Mouse (Mus musculus) granulocyte monocyte progenitor cell, adult 5-6 weeks (primary cell): Measurements from ENCODE around the gene Fsd2. TPM values are rescaled to one million over a fixed set of nuclear protein-coding genes. Genes with fewer than 3 reads are reported as not detected.

Experiments used
- ATAC-seq: replicated peaks from 2 replicates; pipeline ENCODE4 v1.8.0; 2016; ENCODE audit warnings: mild to moderate bottlenecking, moderate TSS enrichment, inconsistent platforms; ENCODE audit not compliant: poor library complexity, severe bottlenecking
- total RNA-seq, 2 experiments: library from RNA; stranded (forward) in 1 of 2; stranded (reverse) in 1 of 2; fragments of 200-712, 200-1000 nt in 1 of 2; fragments of >200 nt in 1 of 2; fragmentation: Nextera tagmentation in 1 of 2; gene quantifications; 2 replicates each; pipeline ENCODE4 v1.2.3; 2014 to 2017

Fsd2 gene
- total RNA-seq (2014; fragmentation: Nextera tagmentation), result 0.66 TPM in 1 of 2 replicates, not detected in the other
- 0.13 and 0.41 TPM in 2 replicates for total RNA-seq (2017)

GRCm38 (mm10) chr7:81566892-81567291 lies at the start of gene Fsd2:
Gene Fsd2 (minus strand): TSS chr7:81566944.
- ATAC-seq, result no peak

DNA sequence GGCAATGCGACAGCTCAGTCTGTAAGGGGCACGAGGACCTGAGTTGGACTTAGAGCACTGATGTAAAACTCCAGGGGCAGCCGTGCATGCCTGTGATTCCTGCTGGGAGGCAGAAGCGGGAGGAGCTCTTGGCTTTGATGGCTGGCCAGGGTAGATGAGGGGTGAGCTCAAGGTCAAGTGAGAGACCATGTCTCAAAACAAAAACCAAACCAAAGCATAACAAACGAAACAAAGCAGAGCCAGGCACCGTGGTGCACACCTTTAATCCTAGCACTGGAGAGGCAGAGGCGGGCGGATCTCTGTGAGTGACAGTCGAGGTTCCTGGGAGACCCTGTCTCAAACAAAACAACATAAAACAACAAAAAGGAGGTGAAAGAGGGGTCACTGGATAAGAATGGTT lies 48.3 kb upstream of the Fsd2 start:
- no peak for ATAC-seq

DNA sequence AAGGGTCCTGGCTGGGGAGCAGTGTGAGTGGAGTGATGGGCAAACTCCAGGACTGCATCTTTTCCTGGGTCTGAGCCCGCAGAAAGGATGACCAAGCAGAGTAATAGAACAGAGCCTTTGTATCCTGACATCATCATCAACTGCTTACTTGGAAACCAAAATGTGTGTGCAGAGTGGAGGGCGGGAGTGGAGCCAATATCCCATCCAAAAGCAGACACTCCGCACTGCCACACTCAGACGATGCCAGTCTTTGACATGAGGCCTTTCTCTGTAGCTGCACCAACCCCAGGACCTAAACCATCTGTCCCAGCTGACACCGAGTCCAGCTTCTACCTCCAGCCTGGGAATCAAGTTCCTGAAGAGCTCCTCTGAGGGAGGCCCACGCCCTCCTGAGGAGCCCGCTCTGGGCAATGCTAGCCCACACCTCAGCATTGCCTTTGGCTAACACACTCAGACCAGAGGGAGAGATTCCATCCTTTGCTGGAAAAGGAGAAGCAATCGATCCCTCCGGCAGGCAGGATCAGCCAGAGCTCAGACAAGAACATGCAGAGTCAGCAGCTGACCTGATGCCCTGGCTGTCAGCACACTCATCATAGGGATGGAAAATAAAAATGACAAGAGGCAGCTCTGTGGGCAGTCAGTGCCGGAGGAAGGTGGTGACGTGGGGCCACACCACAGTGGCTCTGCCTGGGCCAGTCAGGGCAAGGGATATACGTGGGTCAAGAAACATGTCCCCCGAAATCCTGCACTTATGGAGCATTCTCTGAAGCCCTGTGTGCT lies 46.3 kb upstream of the Fsd2 start:
- ATAC-seq, result no peak

- ATAC-seq, result 0 out of 2 replicates have a peak, but pooled peaks have one; percentile 17
Observed at GRCm38 (mm10) chr7:81610125-81610524, 43.4 kb upstream of the Fsd2 start.

DNA sequence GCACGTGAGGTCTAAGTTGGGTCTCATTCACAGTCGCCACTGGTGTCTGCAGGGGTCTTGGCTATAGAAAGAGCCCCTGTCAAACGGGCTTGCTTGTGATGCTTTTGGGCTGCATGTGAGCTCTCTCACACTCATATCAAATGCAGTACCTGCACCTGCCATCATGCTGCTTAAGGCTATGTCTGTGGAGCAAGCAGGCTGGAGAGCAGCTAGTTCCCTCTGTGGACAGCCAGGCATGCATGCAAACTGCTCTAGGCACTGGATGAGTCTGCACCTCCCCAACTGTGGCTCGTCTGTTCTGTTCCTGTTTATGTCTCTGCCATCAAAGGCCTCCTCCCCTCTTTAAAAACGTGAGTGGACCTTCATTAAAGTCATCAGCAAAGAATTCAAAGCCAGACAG lies 39.7 kb upstream of the Fsd2 start:
- ATAC-seq, result no peak

GRCm38 (mm10) chr7:81605489-81605888 lies 38.7 kb upstream of the Fsd2 start:
- ATAC-seq, result no peak

DNA sequence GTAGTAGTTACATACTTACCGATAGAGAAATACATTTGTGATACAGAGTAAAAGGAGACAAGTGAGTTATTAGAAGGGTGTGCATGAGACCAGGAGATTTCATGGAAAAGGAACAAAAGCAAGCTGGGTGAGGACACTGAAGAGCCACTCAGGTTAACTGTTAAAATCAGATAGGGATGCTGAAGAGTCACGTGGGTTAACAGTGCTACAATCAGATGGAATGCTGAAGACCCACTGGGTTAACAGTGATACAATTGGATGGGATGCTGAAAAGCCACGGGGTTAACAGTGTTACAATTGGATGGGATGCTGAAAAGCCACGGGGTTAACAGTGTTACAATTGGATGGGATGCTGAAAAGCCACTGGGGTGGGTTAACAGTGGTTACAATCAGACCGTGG lies 38.2 kb upstream of the Fsd2 start:
- ATAC-seq, result no peak

- ATAC-seq, result no peak
Observed at GRCm38 (mm10) chr7:81599379-81600280, 32.9 kb upstream of the Fsd2 start.

DNA sequence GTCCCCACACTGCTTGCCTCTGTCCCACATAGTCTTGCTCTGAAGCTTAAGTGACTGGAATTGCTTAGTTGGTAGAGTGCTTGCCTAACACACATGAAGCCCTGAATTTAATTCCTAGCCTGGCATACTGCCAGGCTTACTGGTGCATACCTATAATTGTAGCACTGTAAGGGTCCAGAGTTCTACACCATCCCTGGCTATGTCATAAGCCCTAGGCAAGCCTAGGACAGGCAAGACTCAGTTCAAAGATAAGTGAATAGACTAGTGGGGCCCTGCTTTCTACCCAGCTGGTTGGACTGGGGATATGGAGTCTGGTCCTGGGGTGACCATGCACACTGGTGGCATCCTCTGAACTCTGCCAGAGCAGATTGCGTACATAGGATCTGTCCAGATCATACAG lies 30.9 kb upstream of the Fsd2 start:
- no peak for ATAC-seq

DNA sequence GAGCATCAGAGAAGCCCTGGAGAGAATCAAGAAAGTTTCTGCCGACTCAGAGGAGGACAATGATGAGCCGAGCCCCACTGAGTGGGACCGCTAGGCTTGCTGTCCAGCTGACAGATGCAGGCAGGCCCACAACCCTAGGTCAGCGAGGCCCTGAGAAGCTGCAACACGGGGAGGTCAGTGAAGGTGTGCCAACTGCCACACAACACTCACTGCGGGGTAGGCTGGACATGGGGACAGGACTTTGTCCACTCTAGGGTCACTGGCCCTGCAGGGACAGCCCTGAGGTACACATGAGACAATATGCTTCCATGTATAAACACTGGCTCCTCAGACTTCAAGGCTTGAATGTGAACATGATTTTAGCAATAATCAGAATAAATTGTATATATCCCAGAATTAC lies 29.3 kb upstream of the Fsd2 start:
- ATAC-seq, result no peak

GRCm38 (mm10) chr7:81595056-81595455 lies 28.3 kb upstream of the Fsd2 start:
- no peak for ATAC-seq

DNA sequence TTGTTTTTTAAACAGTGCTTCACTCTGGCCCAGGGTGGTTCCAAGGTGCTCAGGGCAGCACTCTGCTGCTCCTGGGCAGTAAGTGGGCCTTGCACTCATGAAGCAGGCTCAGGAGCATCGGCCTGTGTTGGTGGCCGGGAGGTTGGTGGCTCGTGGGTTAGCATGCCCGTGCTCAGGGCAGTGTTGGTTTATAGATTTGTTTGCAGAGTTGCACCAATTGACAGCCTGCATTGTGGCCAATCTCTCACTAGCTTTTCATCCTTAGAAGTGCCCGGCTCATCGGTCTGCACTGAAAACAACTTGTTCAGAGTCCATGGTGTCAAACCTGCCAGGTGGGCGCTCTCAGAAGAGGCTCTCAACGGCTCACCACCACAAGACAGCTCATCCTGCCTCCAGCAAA lies 26.6 kb upstream of the Fsd2 start:
- ATAC-seq, result no peak

DNA sequence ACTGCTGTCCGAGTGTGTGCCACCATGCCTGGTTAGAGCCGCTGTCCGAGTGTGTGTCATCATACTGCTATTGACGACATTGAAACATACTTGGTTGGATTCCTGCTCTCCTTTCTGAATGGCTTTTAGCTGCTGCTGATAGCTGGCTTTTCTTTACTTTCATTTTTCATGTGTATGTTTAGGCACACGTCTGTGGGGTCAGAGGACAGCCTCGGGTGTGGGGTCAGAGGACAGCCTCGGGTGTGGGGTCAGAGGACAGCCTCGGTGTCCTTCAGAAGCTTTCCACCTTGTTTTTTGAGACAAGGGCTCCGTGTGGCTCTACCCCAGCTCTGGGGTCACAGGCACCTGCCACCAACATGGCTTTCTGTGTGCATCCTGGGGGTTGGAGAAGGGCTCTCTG lies 25.9 kb upstream of the Fsd2 start:
- ATAC-seq, result no peak

DNA sequence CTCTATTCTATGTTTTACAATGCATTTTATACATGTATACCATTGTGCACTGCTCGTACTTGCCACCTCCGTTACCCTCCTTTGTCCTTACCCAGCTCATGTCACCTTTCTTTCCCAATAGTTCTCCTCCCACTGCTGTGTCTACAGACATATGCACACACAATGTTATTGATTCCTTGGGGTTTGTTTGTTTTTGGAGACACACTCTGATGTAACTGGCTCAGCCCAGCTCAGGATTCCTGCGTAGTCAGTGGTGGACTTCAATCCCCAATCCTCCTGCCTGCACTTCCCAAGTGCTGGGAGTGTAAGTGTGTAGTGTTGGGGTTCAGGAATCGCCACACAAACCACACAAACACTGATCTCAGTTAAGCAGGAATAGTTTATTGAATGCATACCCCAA lies 20.5 kb upstream of the Fsd2 start:
- ATAC-seq, result no peak

GRCm38 (mm10) chr7:81585326-81585725 lies 18.6 kb upstream of the Fsd2 start:
- ATAC-seq, result no peak

- ATAC-seq, result no peak
Observed at GRCm38 (mm10) chr7:81583512-81583911, 16.8 kb upstream of the Fsd2 start.

- ATAC-seq, result no peak
Observed at GRCm38 (mm10) chr7:81579312-81579711, 12.6 kb upstream of the Fsd2 start.

DNA sequence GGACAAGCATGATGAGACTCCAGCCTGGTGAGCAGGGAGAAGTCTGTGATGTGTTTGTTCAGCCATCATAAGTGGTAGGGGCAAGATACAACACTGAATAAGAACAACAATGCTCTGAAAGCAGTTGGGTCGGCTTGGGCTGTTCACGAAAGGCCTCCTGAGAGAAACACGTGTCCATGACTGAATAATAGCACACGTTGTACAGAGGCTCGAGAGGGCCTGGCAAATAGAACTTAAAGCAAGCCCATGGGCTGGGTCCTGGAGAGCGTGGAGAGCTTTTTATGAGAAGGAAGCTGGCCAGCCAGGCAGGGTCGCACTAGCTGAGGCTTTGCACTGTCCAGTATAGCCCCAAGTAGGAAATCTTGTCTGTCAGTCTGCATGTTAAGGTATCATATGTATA lies 11.7 kb upstream of the Fsd2 start:
- no peak for ATAC-seq

- peak; percentile 55 for ATAC-seq
Observed at GRCm38 (mm10) chr7:81577872-81578271, 11.1 kb upstream of the Fsd2 start.

DNA sequence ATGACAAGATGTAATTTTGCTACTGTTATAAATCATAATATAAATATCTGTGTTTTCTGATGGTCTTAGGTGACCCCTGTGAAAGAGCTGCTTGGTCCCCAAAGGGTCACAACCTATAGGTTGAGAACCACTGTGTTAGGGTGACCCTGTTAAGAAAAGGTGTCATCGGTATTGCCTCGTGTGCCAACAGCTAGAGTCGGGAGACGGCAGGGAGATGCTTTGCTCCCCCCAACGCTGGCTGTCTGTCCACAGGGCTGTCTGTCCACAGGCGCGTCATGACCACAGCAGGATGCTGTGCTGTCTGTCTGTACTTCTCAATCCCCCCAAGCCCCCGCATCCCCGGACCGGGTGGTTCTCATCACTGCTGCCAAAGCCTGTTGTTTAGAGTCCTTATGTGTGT lies 8.9 kb upstream of the Fsd2 start:
- no peak for ATAC-seq

DNA sequence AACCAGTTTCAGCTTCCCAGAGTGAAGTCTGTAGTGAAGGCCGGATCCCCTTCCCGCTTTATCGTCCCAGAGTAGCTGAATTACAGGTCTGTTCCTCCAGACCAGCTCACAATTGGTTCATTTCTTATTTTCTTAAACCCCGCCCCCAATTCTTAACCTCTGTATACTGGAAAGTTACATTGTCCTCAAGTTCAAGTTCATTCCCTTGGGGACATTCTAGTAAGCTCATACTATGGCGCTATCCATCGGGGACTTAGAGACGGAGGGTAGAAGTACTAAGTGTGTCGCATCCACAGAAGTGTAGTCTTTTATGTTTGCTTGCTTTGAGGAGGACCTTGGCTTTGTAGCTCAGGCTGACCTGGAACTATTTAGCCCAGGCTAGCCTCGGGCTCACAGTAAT lies 7.1 kb upstream of the Fsd2 start:
- ATAC-seq, result no peak
